Mouse (Mus musculus): ENCODE results near the gene Taf5l. TPM values are rescaled to one million over a fixed set of nuclear protein-coding genes. Genes with fewer than 3 reads are reported as not detected.

Gene Taf5l
- polyA plus RNA-seq, 1 experiment: not detected

- 0 out of 2 replicates have a peak, but pooled peaks cover 2% of the 10 kb centered on the region for H3K4me1 ChIP-seq (ENCODE audit: control insufficient read depth, insufficient read depth, low read length)
- no peak for TF ChIP-seq POLR2A (IDR thresholded peaks at IDR 0.05; ENCODE audit: insufficient read depth, low read depth, low read length)
- TF ChIP-seq CTCF (IDR thresholded peaks at IDR 0.05; ENCODE audit: insufficient read depth, low read depth, low read length): no peak
- H3K4me3 ChIP-seq (ENCODE audit: insufficient read depth, low read depth, low read length): no peak overlapping the region
- WGBS: 95% methylated on average over 3 of the region's 3 CpGs
- no peak overlapping the region for H3K27ac ChIP-seq (ENCODE audit: insufficient read depth, low read depth, low read length)
Observed at GRCm38 (mm10) chr8:123993997-123994396, 27.2 kb downstream of the Taf5l start.

DNA sequence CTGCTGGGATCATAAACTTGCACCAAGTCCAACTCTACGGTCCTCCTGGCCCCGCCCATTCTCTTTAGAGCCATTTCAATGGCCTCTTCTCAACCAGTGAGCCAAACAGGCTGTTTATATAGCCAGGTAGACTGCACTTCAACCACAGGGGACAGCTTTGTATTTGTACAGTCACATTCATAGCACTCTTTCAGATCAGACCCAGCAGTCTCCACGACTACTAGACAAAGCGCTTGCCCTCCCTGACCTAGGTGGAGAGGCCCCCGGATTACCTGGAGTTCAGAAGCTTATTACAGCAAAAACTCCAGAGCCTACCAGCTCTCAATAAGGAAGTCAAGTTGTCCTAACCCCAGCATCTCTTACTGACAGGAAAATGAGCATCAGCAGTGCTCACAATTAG lies 27.6 kb downstream of the Taf5l start:
- 94% methylated on average over 5 of the region's 5 CpGs for WGBS
- H3K4me1 ChIP-seq (ENCODE audit: control insufficient read depth, insufficient read depth, low read length): 0 out of 2 replicates have a peak, but pooled peaks cover 6% of the 10 kb centered on the region
- no peak overlapping the region for H3K4me3 ChIP-seq (ENCODE audit: insufficient read depth, low read depth, low read length)
- TF ChIP-seq POLR2A (IDR thresholded peaks at IDR 0.05; ENCODE audit: insufficient read depth, low read depth, low read length): no peak
- TF ChIP-seq CTCF (IDR thresholded peaks at IDR 0.05; ENCODE audit: insufficient read depth, low read depth, low read length): no peak
- H3K27ac ChIP-seq (ENCODE audit: insufficient read depth, low read depth, low read length): no peak overlapping the region

DNA sequence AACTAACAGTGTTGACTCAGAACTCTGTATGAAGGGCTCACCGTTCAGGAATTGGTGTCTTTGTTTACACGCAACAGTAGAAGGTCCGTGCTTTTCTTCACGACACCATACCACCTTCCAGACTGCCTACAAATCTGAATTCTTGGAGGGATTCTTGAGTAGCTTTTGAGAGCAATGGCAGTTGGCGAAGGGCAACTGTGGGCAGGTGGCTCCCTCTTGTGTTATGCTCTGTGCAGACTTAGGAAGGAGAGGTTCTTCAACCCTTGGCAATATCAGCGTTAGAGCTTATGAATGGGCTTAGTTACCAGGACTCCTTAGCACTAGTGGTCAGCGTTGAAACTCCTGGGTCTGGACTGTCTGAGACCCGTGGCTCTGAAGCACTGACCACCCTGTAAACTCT lies 28.6 kb downstream of the Taf5l start:
- WGBS: 30% methylated on average over 8 of the region's 8 CpGs

DNA sequence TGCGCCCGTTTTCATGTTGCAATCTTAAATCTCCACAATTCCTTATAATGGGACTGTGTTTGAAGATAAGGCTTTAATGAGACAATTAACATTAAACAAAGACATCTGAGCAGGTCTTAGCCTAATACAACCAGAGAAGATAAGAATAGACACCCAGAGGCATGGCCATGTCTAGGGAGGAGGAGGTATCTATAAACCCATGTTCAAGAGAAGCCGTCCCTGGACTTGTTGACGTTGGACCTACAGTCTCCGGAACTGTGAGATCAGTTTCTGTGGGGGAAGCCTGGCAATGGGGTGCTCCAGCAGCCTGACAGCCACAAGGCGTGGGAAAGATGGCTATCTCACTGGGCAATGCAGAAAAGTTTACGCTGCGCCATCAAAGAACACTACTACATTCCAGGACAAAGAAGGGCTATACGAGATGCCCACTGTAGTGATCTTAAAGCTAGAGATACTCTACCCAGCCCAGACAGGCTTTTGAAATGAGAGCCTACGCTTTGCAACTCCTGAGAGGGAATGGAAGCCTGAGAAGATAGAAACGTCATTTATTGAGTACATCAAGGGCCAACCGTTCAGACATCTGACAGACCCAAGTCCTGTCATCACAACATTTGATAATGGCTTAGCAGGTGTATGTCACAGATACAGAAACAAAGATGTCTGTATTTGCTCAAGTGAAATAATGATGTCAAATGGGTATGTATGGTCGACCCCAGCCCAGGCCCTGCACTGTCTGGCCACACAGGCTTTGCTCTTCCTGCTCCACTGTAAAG lies 30.7 kb downstream of the Taf5l start:
- Histone ChIP-seq H3K4me1 (ENCODE audit: control insufficient read depth, insufficient read depth, low read length) (0 out of 2 replicates have a peak, but pooled peaks cover 6% of the 10 kb centered on the region), H3K27ac (ENCODE audit: insufficient read depth, low read depth, low read length) (no peak overlapping the region), H3K4me3 (ENCODE audit: insufficient read depth, low read depth, low read length) (no peak overlapping the region)
- 90% methylated on average over 13 of the region's 13 CpGs for WGBS
- TF ChIP-seq CTCF (IDR thresholded peaks at IDR 0.05; ENCODE audit: insufficient read depth, low read depth, low read length): no peak
- no peak for TF ChIP-seq POLR2A (IDR thresholded peaks at IDR 0.05; ENCODE audit: insufficient read depth, low read depth, low read length)

More for the DNA sequence above, 28.6 kb downstream of the Taf5l start:
- Histone ChIP-seq H3K4me3 (ENCODE audit: insufficient read depth, low read depth, low read length) (no peak overlapping the region), H3K4me1 (ENCODE audit: control insufficient read depth, insufficient read depth, low read length) (0 out of 2 replicates have a peak, but pooled peaks cover 6% of the 10 kb centered on the region), H3K27ac (ENCODE audit: insufficient read depth, low read depth, low read length) (no peak overlapping the region)
- TF ChIP-seq CTCF (IDR thresholded peaks at IDR 0.05; ENCODE audit: insufficient read depth, low read depth, low read length) (no peak), POLR2A (IDR thresholded peaks at IDR 0.05; ENCODE audit: insufficient read depth, low read depth, low read length) (no peak)

DNA sequence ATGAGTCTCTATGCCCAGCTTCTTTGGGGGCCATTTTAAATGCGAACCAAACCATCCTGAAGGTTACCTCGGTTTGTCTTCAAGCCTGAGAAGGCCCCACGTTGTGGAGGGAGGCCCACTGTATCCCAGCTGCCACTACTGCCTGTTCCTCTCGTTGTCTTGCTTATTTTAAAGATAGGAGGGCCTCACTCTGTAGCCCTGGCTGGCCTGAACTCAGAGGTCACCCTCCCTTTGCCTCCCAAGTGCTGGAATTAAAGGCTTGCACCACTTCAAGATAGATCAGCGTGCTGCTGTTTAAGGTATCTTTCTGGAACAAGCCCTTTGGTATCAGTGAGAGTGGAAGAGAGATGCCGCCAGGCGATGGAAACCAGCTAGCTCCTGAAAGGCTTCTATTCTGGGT lies 32.1 kb downstream of the Taf5l start:
- no peak for TF ChIP-seq POLR2A (IDR thresholded peaks at IDR 0.05; ENCODE audit: insufficient read depth, low read depth, low read length)
- no peak for TF ChIP-seq CTCF (IDR thresholded peaks at IDR 0.05; ENCODE audit: insufficient read depth, low read depth, low read length)
- 0 out of 2 replicates have a peak, but pooled peaks cover 6% of the 10 kb centered on the region for H3K4me1 ChIP-seq (ENCODE audit: control insufficient read depth, insufficient read depth, low read length)
- no peak overlapping the region for H3K4me3 ChIP-seq (ENCODE audit: insufficient read depth, low read depth, low read length)
- H3K27ac ChIP-seq (ENCODE audit: insufficient read depth, low read depth, low read length): no peak overlapping the region
- 77% methylated on average over 7 of the region's 7 CpGs for WGBS

GRCm38 (mm10) chr8:123988605-123989038 lies 32.6 kb downstream of the Taf5l start:
- no peak overlapping the region for H3K4me3 ChIP-seq (ENCODE audit: insufficient read depth, low read depth, low read length)
- H3K4me1 ChIP-seq (ENCODE audit: control insufficient read depth, insufficient read depth, low read length): 0 out of 2 replicates have a peak, but pooled peaks cover 6% of the 10 kb centered on the region
- no peak overlapping the region for H3K27ac ChIP-seq (ENCODE audit: insufficient read depth, low read depth, low read length)
- 64% methylated on average over 6 of the region's 6 CpGs for WGBS
- TF ChIP-seq CTCF (IDR thresholded peaks at IDR 0.05; ENCODE audit: insufficient read depth, low read depth, low read length) (no peak), POLR2A (IDR thresholded peaks at IDR 0.05; ENCODE audit: insufficient read depth, low read depth, low read length) (no peak)

GRCm38 (mm10) chr8:123982826-123983400 lies 38.3 kb downstream of the Taf5l start, which contains the start of gene Abcb10:
Abcb10 (minus strand) TSS chr8:123983122.
- TF ChIP-seq POLR2A (IDR thresholded peaks at IDR 0.05; ENCODE audit: insufficient read depth, low read depth, low read length): peak; percentile 62
- TF ChIP-seq CTCF (IDR thresholded peaks at IDR 0.05; ENCODE audit: insufficient read depth, low read depth, low read length): no peak
- Histone ChIP-seq H3K4me1 (ENCODE audit: control insufficient read depth, insufficient read depth, low read length) (peaks cover 8% of the 10 kb centered on the region), H3K27ac (ENCODE audit: insufficient read depth, low read depth, low read length) (peak within 1 kb of the TSS; percentile 60), H3K4me3 (ENCODE audit: insufficient read depth, low read depth, low read length) (peak within 1 kb of the TSS; percentile 74)
- WGBS: under 1% methylated on average over 56 of the region's 56 CpGs

GRCm38 (mm10) chr8:123982291-123982793 lies 38.9 kb downstream of the Taf5l start:
- Histone ChIP-seq H3K4me3 (ENCODE audit: insufficient read depth, low read depth, low read length) (peak overlapping the region; percentile 74), H3K4me1 (ENCODE audit: control insufficient read depth, insufficient read depth, low read length) (peaks cover 8% of the 10 kb centered on the region), H3K27ac (ENCODE audit: insufficient read depth, low read depth, low read length) (no peak overlapping the region)
- no peak for TF ChIP-seq CTCF (IDR thresholded peaks at IDR 0.05; ENCODE audit: insufficient read depth, low read depth, low read length)
- no peak for TF ChIP-seq POLR2A (IDR thresholded peaks at IDR 0.05; ENCODE audit: insufficient read depth, low read depth, low read length)
- under 1% methylated on average over 48 of the region's 48 CpGs for WGBS

DNA sequence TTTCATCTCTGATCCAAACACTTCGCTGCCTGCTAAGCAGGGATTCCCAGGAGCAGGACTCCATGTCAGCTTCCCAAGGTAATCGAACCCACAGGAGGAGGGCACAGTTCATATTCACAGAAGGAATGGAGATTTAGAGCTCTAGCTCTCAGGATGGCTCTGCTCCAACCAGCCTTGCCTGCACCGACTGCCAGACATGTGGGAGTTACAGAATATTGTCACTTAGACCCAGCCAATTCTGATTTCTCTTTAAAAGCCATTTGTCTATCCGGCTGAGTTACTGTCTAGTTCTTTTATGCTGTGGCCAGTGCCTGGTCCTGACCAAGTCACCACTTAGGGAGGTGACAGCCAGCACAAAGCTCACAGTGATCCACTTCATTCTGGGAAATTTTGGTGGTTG lies 39.5 kb downstream of the Taf5l start:
- no peak overlapping the region for H3K4me3 ChIP-seq (ENCODE audit: insufficient read depth, low read depth, low read length)
- H3K27ac ChIP-seq (ENCODE audit: insufficient read depth, low read depth, low read length): no peak overlapping the region
- TF ChIP-seq CTCF (IDR thresholded peaks at IDR 0.05; ENCODE audit: insufficient read depth, low read depth, low read length): no peak
- no peak for TF ChIP-seq POLR2A (IDR thresholded peaks at IDR 0.05; ENCODE audit: insufficient read depth, low read depth, low read length)
- H3K4me1 ChIP-seq (ENCODE audit: control insufficient read depth, insufficient read depth, low read length): peaks cover 8% of the 10 kb centered on the region
- 26% methylated on average over 4 of the region's 4 CpGs for WGBS

Measured in olfactory bulb, adult 2 months (tissue).